Mouse (Mus musculus) MEL (cell line): Measurements from ENCODE around the gene Zfpm1. TPM values are rescaled to one million over a fixed set of nuclear protein-coding genes. Genes with fewer than 3 reads are reported as not detected.

ENCODE experiments used
- DNase-seq: peaks from one replicate; pipeline ENCODE4 v3.0.0; 2011; ENCODE audit warnings: low read depth, low spot score
- H3K27ac ChIP-seq: 2 replicates; pipeline ENCODE4 v1.5.1; 2012; ENCODE audit warnings: low read depth, mild to moderate bottlenecking, control low read depth, low read length, moderate library complexity; ENCODE audit not compliant: control insufficient read depth
- H3K27me3 ChIP-seq, 2 experiments: fragments of 150-350 bp in 1 of 2; sonication (generic) in 1 of 2; 2 replicates each; pipeline ENCODE4 v1.6.1; 2012; ENCODE audit warnings: low read length in 2 of 2, mild to moderate bottlenecking in 2 of 2, improper control_type of control experiment in 1 of 2, moderate library complexity in 1 of 2; ENCODE audit not compliant: insufficient read depth in 2 of 2, control insufficient read depth in 1 of 2
- H3K36me3 ChIP-seq, 2 experiments: 2 replicates each; pipeline ENCODE4 v1.6.1; 2012 to 2014; ENCODE audit warnings: low read length in 2 of 2, improper control_type of control experiment in 1 of 2, inconsistent platforms in 1 of 2, mild to moderate bottlenecking in 1 of 2; ENCODE audit not compliant: insufficient read depth in 2 of 2, control insufficient read depth in 1 of 2
- H3K4me1 ChIP-seq, 2 experiments: fragments of 150-350 bp in 1 of 2; sonication (generic) in 1 of 2; 2 replicates each; pipeline ENCODE4 v1.6.1; 2012; ENCODE audit warnings: low read length in 2 of 2, improper control_type of control experiment in 1 of 2, mild to moderate bottlenecking in 1 of 2; ENCODE audit not compliant: insufficient read depth in 2 of 2, control insufficient read depth in 1 of 2
- H3K4me3 ChIP-seq, 2 experiments: fragments of 150-350 bp in 1 of 2; sonication (generic) in 1 of 2; 2 replicates each; pipeline ENCODE4 v1.5.1; 2012; ENCODE audit warnings: low read depth in 2 of 2, low read length in 2 of 2, mild to moderate bottlenecking in 2 of 2, moderate library complexity in 2 of 2, control low read depth in 1 of 2, improper control_type of control experiment in 1 of 2; ENCODE audit not compliant: control insufficient read depth in 1 of 2, insufficient read depth in 1 of 2
- H3K79me2 ChIP-seq: 2 replicates; pipeline ENCODE4 v1.6.1; 2012; ENCODE audit warnings: mild to moderate bottlenecking, low read length, moderate library complexity; ENCODE audit not compliant: control insufficient read depth, poor library complexity, insufficient read depth
- H3K9ac ChIP-seq: 2 replicates; pipeline ENCODE4 v1.6.1; 2012; ENCODE audit warnings: low read depth, mild to moderate bottlenecking, control low read depth, low read length, moderate library complexity; ENCODE audit not compliant: control insufficient read depth, poor library complexity, severe bottlenecking
- H3K9me3 ChIP-seq: fragments of 150-350 bp; sonication (generic); replicated peaks from 2 replicates; pipeline ENCODE4 v1.6.1; 2012; ENCODE audit warnings: mild to moderate bottlenecking, low read length, improper control_type of control experiment, moderate library complexity; ENCODE audit not compliant: insufficient read depth
- CHD1 ChIP-seq: IDR thresholded peaks from 2 replicates; pipeline ENCODE4 v1.6.1; 2012; ENCODE audit warnings: low read depth, mild to moderate bottlenecking, inconsistent platforms, low read length, improper control_type of control experiment
- CHD2 ChIP-seq: IDR thresholded peaks from 2 replicates; pipeline ENCODE4 v1.6.1; 2011; ENCODE audit warnings: low read length, improper control_type of control experiment
- CTCF ChIP-seq, 3 experiments: IDR thresholded peaks in 2 of 3; conservative IDR thresholded peaks in 1 of 3; 2 replicates each; pipeline ENCODE4 v1.5.1; 2011 to 2012; ENCODE audit warnings: low read length in 3 of 3, low read depth in 2 of 3, mild to moderate bottlenecking in 2 of 3, improper control_type of control experiment in 1 of 3, inconsistent platforms in 1 of 3, mixed read lengths in 1 of 3, moderate library complexity in 1 of 3; ENCODE audit not compliant: control insufficient read depth in 1 of 3, insufficient read depth in 1 of 3, poor library complexity in 1 of 3, severe bottlenecking in 1 of 3
- E2F4 ChIP-seq: IDR thresholded peaks from 2 replicates; pipeline ENCODE4 v1.6.1; 2011; ENCODE audit warnings: low read depth, low read length, improper control_type of control experiment, borderline replicate concordance
- ELF1 ChIP-seq: IDR thresholded peaks from 2 replicates; pipeline ENCODE4 v1.6.1; 2014; ENCODE audit warnings: low read depth, mild to moderate bottlenecking, inconsistent platforms, low read length, improper control_type of control experiment, moderate library complexity
- EP300 ChIP-seq, 2 experiments: IDR thresholded peaks; 2 replicates each; pipeline ENCODE4 v1.6.1; 2011; ENCODE audit warnings: improper control_type of control experiment in 2 of 2, low read length in 2 of 2, low read depth in 1 of 2, mild to moderate bottlenecking in 1 of 2
- ETS1 ChIP-seq: IDR thresholded peaks from 2 replicates; pipeline ENCODE4 v1.6.1; 2012; ENCODE audit warnings: low read depth, mild to moderate bottlenecking, inconsistent platforms, low read length, improper control_type of control experiment, moderate library complexity
- GABPA ChIP-seq: IDR thresholded peaks from 2 replicates; pipeline ENCODE4 v1.6.1; 2012; ENCODE audit warnings: low read depth, mild to moderate bottlenecking, inconsistent platforms, low read length, improper control_type of control experiment, moderate library complexity
- HCFC1 ChIP-seq: IDR thresholded peaks from 2 replicates; pipeline ENCODE4 v1.6.1; 2012; ENCODE audit warnings: low read depth, mild to moderate bottlenecking, inconsistent platforms, low read length, improper control_type of control experiment, moderate library complexity
- JUND ChIP-seq: IDR thresholded peaks from 2 replicates; pipeline ENCODE4 v1.6.1; 2011; ENCODE audit warnings: low read depth, mild to moderate bottlenecking, improper control_type of control experiment, low read length
- MAX ChIP-seq: IDR thresholded peaks from 2 replicates; pipeline ENCODE4 v1.6.1; 2011; ENCODE audit warnings: low read length, improper control_type of control experiment
- MEF2A ChIP-seq: IDR thresholded peaks from 2 replicates; pipeline ENCODE4 v1.6.1; 2014; ENCODE audit warnings: low read depth, mild to moderate bottlenecking, inconsistent platforms, low read length, improper control_type of control experiment; ENCODE audit not compliant: poor library complexity, insufficient replicate concordance, severe bottlenecking; ENCODE audit errors: extremely low read depth
- MXI1 ChIP-seq: IDR thresholded peaks from 2 replicates; pipeline ENCODE4 v1.6.1; 2011; ENCODE audit warnings: mild to moderate bottlenecking, low read depth, low read length, improper control_type of control experiment
- MYB ChIP-seq: IDR thresholded peaks from 2 replicates; pipeline ENCODE4 v1.6.1; 2011; ENCODE audit warnings: mild to moderate bottlenecking, low read depth, low read length, improper control_type of control experiment
- MYC ChIP-seq: IDR thresholded peaks from 2 replicates; pipeline ENCODE4 v1.6.1; 2011; ENCODE audit warnings: low read depth, mild to moderate bottlenecking, low read length, improper control_type of control experiment, moderate library complexity
- NELFE ChIP-seq: IDR thresholded peaks from 2 replicates; pipeline ENCODE4 v1.6.1; 2011; ENCODE audit warnings: low read depth, low read length, improper control_type of control experiment
- NRF1 ChIP-seq: IDR thresholded peaks from 2 replicates; pipeline ENCODE4 v1.6.1; 2014; ENCODE audit warnings: low read depth, mild to moderate bottlenecking, inconsistent platforms, low read length, improper control_type of control experiment, moderate library complexity; ENCODE audit not compliant: poor library complexity, insufficient read depth, severe bottlenecking
- POLR2A ChIP-seq, 2 experiments: IDR thresholded peaks; 2 replicates each; pipeline ENCODE4 v1.6.1; 2011 to 2012; ENCODE audit warnings: low read length in 2 of 2, mild to moderate bottlenecking in 2 of 2, control low read depth in 1 of 2, improper control_type of control experiment in 1 of 2, low read depth in 1 of 2, moderate library complexity in 1 of 2; ENCODE audit not compliant: control insufficient read depth in 1 of 2, insufficient read depth in 1 of 2, poor library complexity in 1 of 2
- SIN3A ChIP-seq: IDR thresholded peaks from 2 replicates; pipeline ENCODE4 v1.6.1; 2012; ENCODE audit warnings: low read length, improper control_type of control experiment, inconsistent platforms
- SMC3 ChIP-seq: IDR thresholded peaks from 2 replicates; pipeline ENCODE4 v1.6.1; 2011; ENCODE audit warnings: low read depth, low read length, improper control_type of control experiment
- TAL1 ChIP-seq: IDR thresholded peaks from 2 replicates; pipeline ENCODE4 v1.6.1; 2012; ENCODE audit warnings: mild to moderate bottlenecking, inconsistent platforms, low read length, moderate library complexity, mixed read lengths
- TBP ChIP-seq: IDR thresholded peaks from 2 replicates; pipeline ENCODE4 v1.8.0; 2011; ENCODE audit warnings: low read depth, low read length, improper control_type of control experiment
- TCF12 ChIP-seq: IDR thresholded peaks from 2 replicates; pipeline ENCODE4 v1.6.1; 2014; ENCODE audit warnings: low read depth, mild to moderate bottlenecking, inconsistent platforms, low read length, improper control_type of control experiment, moderate library complexity
- USF2 ChIP-seq, 2 experiments: IDR thresholded peaks; 2 replicates each; pipeline ENCODE4 v1.6.1; 2011 to 2012; ENCODE audit warnings: improper control_type of control experiment in 2 of 2, low read length in 2 of 2, borderline replicate concordance in 1 of 2, inconsistent platforms in 1 of 2, low read depth in 1 of 2, mild to moderate bottlenecking in 1 of 2; ENCODE audit not compliant: insufficient read depth in 1 of 2
- ZKSCAN1 ChIP-seq: IDR thresholded peaks from 2 replicates; pipeline ENCODE4 v1.6.1; 2012; ENCODE audit warnings: low read depth, mild to moderate bottlenecking, inconsistent platforms, low read length, improper control_type of control experiment, moderate library complexity
- ZMIZ1 ChIP-seq: IDR thresholded peaks from 2 replicates; pipeline ENCODE4 v1.6.1; 2012; ENCODE audit warnings: low read depth, mild to moderate bottlenecking, inconsistent platforms, low read length, improper control_type of control experiment, moderate library complexity
- ZNF384 ChIP-seq: IDR thresholded peaks from 2 replicates; pipeline ENCODE4 v1.6.1; 2012; ENCODE audit warnings: low read depth, mild to moderate bottlenecking, inconsistent platforms, low read length, improper control_type of control experiment
- polyA plus RNA-seq, 2 experiments: library from polyadenylated mRNA; stranded (reverse) in 1 of 2; unstranded in 1 of 2; fragments of >175 nt in 1 of 2; fragments of >200 nt in 1 of 2; gene quantifications; 2 replicates each; pipeline versions ENCODE4 v1.2.1 to v1.2.4; 2012; ENCODE audit warnings: low replicate concordance in 2 of 2, low read depth in 1 of 2; ENCODE audit not compliant: insufficient read length in 2 of 2, insufficient read depth in 1 of 2, missing spikeins in 1 of 2
- total RNA-seq: library from RNA; depleted of rRNA; stranded (reverse); fragments of 300-350 nt; gene quantifications from 2 replicates; pipeline ENCODE4 v1.2.3, GENCODE M21; 2012

Gene Zfpm1
- total and polyA plus RNA-seq, 3 experiments, result 133 to 343 (median 260) TPM

- peak overlapping the region; percentile 64 for H3K27ac ChIP-seq
- DNase-seq, result peak; percentile 22
- peak overlapping the region; percentile 60 to 69 for H3K4me3 ChIP-seq
- H3K9ac ChIP-seq, result peak overlapping the region; percentile 78
- peaks cover 4 to 33% of the 10 kb centered on the region in 2 experiments; a peak in 3 of 4 replicates for H3K4me1 ChIP-seq
- peaks cover 12 to 26% of the 10 kb centered on the region in 2 experiments for H3K36me3 ChIP-seq
- peaks cover 45% of the 10 kb centered on the region for H3K79me2 ChIP-seq
- H3K27me3 ChIP-seq, result no peaks in the 10 kb centered on the region
- no peak for TF ChIP-seq TCF12
- no peak for TF ChIP-seq MYC
- no peak for TF ChIP-seq MXI1
- no peak for TF ChIP-seq CHD2
- no peak for TF ChIP-seq ZNF384
- TF ChIP-seq E2F4, result no peak
- no peak; a peak in 1 of 4 replicates for TF ChIP-seq POLR2A (IDR thresholded peaks at IDR 0.05; ENCODE audit: control insufficient read depth in 1 of 2, insufficient read depth in 1 of 2, low read depth in 1 of 2, low read length in 2 of 2, poor library complexity in 1 of 2)
- H3K9me3 ChIP-seq, result no peaks in the 10 kb centered on the region
These were observed 93.9 kb downstream of the Zfpm1 start for GRCm38 (mm10) chr8:122375751-122376364.

- H3K79me2 ChIP-seq, result peaks cover 50% of the 10 kb centered on the region
- H3K9me3 ChIP-seq, result no peaks in the 10 kb centered on the region
- DNase-seq, result peak; percentile 99
- H3K36me3 ChIP-seq, result peaks cover 12 to 22% of the 10 kb centered on the region in 2 experiments
- peak within 1 kb of the TSS; percentile 83 to 84 for H3K4me3 ChIP-seq
- H3K4me1 ChIP-seq, result peaks cover under 1 to 30% of the 10 kb centered on the region in 2 experiments; a peak in 3 of 4 replicates
- peak within 1 kb of the TSS; percentile 94 for H3K9ac ChIP-seq
- peak within 1 kb of the TSS; percentile 89 for H3K27ac ChIP-seq
- no peaks in the 10 kb centered on the region for H3K27me3 ChIP-seq
- TF ChIP-seq MEF2A (peak; percentile 28; the same call in 1 of the 2 replicates), POLR2A (IDR thresholded peaks at IDR 0.05; ENCODE audit: control insufficient read depth in 1 of 2, insufficient read depth in 1 of 2, low read depth in 1 of 2, low read length in 2 of 2, poor library complexity in 1 of 2) (peak; percentile 56 to 94; a peak in 2 of 4 replicates), NRF1 (peak; percentile 95), SIN3A (peak; percentile 82), CHD1 (0 out of 2 replicates have a peak, but pooled peaks have one; percentile 13), MXI1 (peak; percentile 76), NELFE (peak; percentile 92), ZMIZ1 (peak; percentile 92), HCFC1 (peak; percentile 92), SMC3 (no peak), CTCF (IDR thresholded peaks at IDR 0.05 in 2 of 3, conservative IDR thresholded peaks at IDR 0.05 in 1 of 3; ENCODE audit: control insufficient read depth in 1 of 3, insufficient read depth in 1 of 3, low read depth in 2 of 3, low read length in 3 of 3, poor library complexity in 1 of 3, severe bottlenecking in 1 of 3) (no peak), GABPA (no peak), JUND (no peak), MAX (peak; percentile 85), TAL1 (no peak), ETS1 (0 out of 2 replicates have a peak, but pooled peaks have one; percentile 36), TCF12 (peak; percentile 50; the same call in 1 of the 2 replicates), MYC (no peak), MYB (no peak), TBP (peak; percentile 66), ZKSCAN1 (no peak), EP300 (IDR thresholded peaks at IDR 0.05; ENCODE audit: low read depth in 1 of 2, low read length in 2 of 2) (peak in 1 of 2 experiments; percentile 9; a peak in 1 of 4 replicates), USF2 (IDR thresholded peaks at IDR 0.05; ENCODE audit: borderline replicate concordance in 1 of 2, insufficient read depth in 1 of 2, low read depth in 1 of 2, low read length in 2 of 2) (no peak), ELF1 (peak; percentile 90)
These were observed 94.7 kb downstream of the Zfpm1 start, which contains the start of gene Zc3h18 for GRCm38 (mm10) chr8:122376365-122377231. Gene Zc3h18 (plus strand): TSS chr8:122376609.
